Mouse (Mus musculus) forebrain, embryonic 11.5 days (tissue): ENCODE data around the gene Tfb2m. TPM values are rescaled to one million over a fixed set of nuclear protein-coding genes. Genes with fewer than 3 reads are reported as not detected.

Source experiments
- ATAC-seq: fragments of 200-750 bp; cut with Nextera tagmentation; replicated peaks from 2 replicates; pipeline ENCODE4 v1.8.0; 2017; ENCODE audit warnings: moderate TSS enrichment; ENCODE audit not compliant: low FRiP score
- DNase-seq: peaks from one replicate; pipeline ENCODE4 v3.0.0-alpha.2; 2017; ENCODE audit warnings: low spot score
- H3K27ac ChIP-seq: fragments of 300-500 bp; sonication (generic); 2 replicates; pipeline ENCODE4 v1.5.1; 2014; ENCODE audit warnings: low read depth, low read length
- H3K27me3 ChIP-seq: fragments of 300-500 bp; sonication (generic); 2 replicates; pipeline ENCODE4 v1.6.1; 2014; ENCODE audit warnings: mild to moderate bottlenecking, low read length, mixed read lengths; ENCODE audit not compliant: control insufficient read depth, insufficient read depth
- H3K36me3 ChIP-seq: fragments of 300-500 bp; sonication (generic); 2 replicates; pipeline ENCODE4 v1.6.1; 2014; ENCODE audit warnings: mild to moderate bottlenecking, low read length, moderate library complexity, mixed read lengths; ENCODE audit not compliant: control insufficient read depth, insufficient read depth
- H3K4me1 ChIP-seq: fragments of 300-500 bp; sonication (generic); replicated peaks from 2 replicates; pipeline ENCODE4 v1.6.1; 2014; ENCODE audit warnings: low read length, mixed read lengths; ENCODE audit not compliant: control insufficient read depth, insufficient read depth
- H3K4me2 ChIP-seq: fragments of 300-500 bp; sonication (generic); 2 replicates; pipeline ENCODE4 v1.6.1; 2014; ENCODE audit warnings: low read depth, mild to moderate bottlenecking, low read length, moderate library complexity, mixed read lengths; ENCODE audit not compliant: severe bottlenecking
- H3K4me3 ChIP-seq: fragments of 300-500 bp; sonication (generic); 2 replicates; pipeline ENCODE4 v1.5.1; 2014; ENCODE audit warnings: low read depth, low read length
- H3K9ac ChIP-seq: fragments of 300-500 bp; sonication (generic); 2 replicates; pipeline ENCODE4 v1.6.1; 2014; ENCODE audit warnings: low read length
- H3K9me3 ChIP-seq: fragments of 300-500 bp; sonication (generic); 2 replicates; pipeline ENCODE4 v1.6.1; 2016; ENCODE audit warnings: low read length, mixed read lengths; ENCODE audit not compliant: control insufficient read depth
- WGBS: fragments of 180-500 bp; shearing (Covaris S2); extraction: QIAGEN DNeasy Blood & Tissue Kit; methylation state at CpG from one replicate; pipeline ENCODE4 v1.1.7; 2014; 5-methylcytosine and 5-hydroxymethylcytosine counted together
- polyA plus RNA-seq: library from polyadenylated mRNA; unstranded; fragments of >200 nt; fragmentation: Nextera tagmentation; extraction: Ambion mirVana; gene quantifications from 2 replicates; pipeline ENCODE4 v1.2.1, GENCODE M21; 2014

Tfb2m gene
- polyA plus RNA-seq, 1 experiment from 2014 or later, result 25.1 TPM

GRCm38 (mm10) chr1:179553197-179553948, 7.3 kb upstream of the Tfb2m start:
- WGBS, result 83% methylated on average over 5 of the region's 5 CpGs
- no peak overlapping the region for H3K4me2 ChIP-seq
- no peak overlapping the region for H3K27ac ChIP-seq
- no peaks in the 10 kb centered on the region for H3K9me3 ChIP-seq
- H3K36me3 ChIP-seq, result no peaks in the 10 kb centered on the region
- H3K27me3 ChIP-seq, result no peaks in the 10 kb centered on the region
- H3K4me3 ChIP-seq, result no peak overlapping the region
- DNase-seq (no peak), ATAC-seq (no peak)
- no peaks in the 10 kb centered on the region for H3K4me1 ChIP-seq
- H3K9ac ChIP-seq, result no peak overlapping the region

- Histone ChIP-seq H3K9ac (no peak overlapping the region), H3K4me1 (no peaks in the 10 kb centered on the region), H3K9me3 (no peaks in the 10 kb centered on the region), H3K27me3 (no peaks in the 10 kb centered on the region), H3K4me3 (no peak overlapping the region), H3K27ac (no peak overlapping the region), H3K36me3 (no peaks in the 10 kb centered on the region), H3K4me2 (no peak overlapping the region)
- DNase-seq (no peak), ATAC-seq (no peak)
- WGBS, result 39% methylated on average over 7 of the region's 7 CpGs
Measured at GRCm38 (mm10) chr1:179552751-179553150, 6.7 kb upstream of the Tfb2m start.

- no peaks in the 10 kb centered on the region for H3K4me1 ChIP-seq
- WGBS, result 91% methylated on average over 4 of the region's 4 CpGs
- no peak for ATAC-seq
- no peak overlapping the region for H3K27ac ChIP-seq
- H3K4me3 ChIP-seq, result no peak overlapping the region
- no peaks in the 10 kb centered on the region for H3K9me3 ChIP-seq
- no peaks in the 10 kb centered on the region for H3K36me3 ChIP-seq
- H3K27me3 ChIP-seq, result no peaks in the 10 kb centered on the region
- no peak overlapping the region for H3K4me2 ChIP-seq
- H3K9ac ChIP-seq, result no peak overlapping the region
- no peak for DNase-seq
Measured at GRCm38 (mm10) chr1:179551921-179552320, 5.9 kb upstream of the Tfb2m start.

GRCm38 (mm10) chr1:179551336-179551735, 5.3 kb upstream of the Tfb2m start:
- no peak overlapping the region for H3K27ac ChIP-seq
- H3K9ac ChIP-seq, result no peak overlapping the region
- H3K36me3 ChIP-seq, result no peaks in the 10 kb centered on the region
- H3K4me1 ChIP-seq, result no peaks in the 10 kb centered on the region
- no peak for ATAC-seq
- 91% methylated on average over 3 of the region's 3 CpGs for WGBS
- no peak overlapping the region for H3K4me3 ChIP-seq
- H3K4me2 ChIP-seq, result no peak overlapping the region
- no peaks in the 10 kb centered on the region for H3K9me3 ChIP-seq
- no peaks in the 10 kb centered on the region for H3K27me3 ChIP-seq
- DNase-seq, result no peak

GRCm38 (mm10) chr1:179548996-179549752, 3.1 kb upstream of the Tfb2m start:
- no peaks in the 10 kb centered on the region for H3K27me3 ChIP-seq
- peaks cover 3% of the 10 kb centered on the region; the same call in 1 of the 2 replicates for H3K4me1 ChIP-seq
- H3K36me3 ChIP-seq, result no peaks in the 10 kb centered on the region
- ATAC-seq (no peak), DNase-seq (no peak)
- H3K9ac ChIP-seq, result no peak overlapping the region
- no peak overlapping the region for H3K27ac ChIP-seq
- WGBS, result 88% methylated on average over 5 of the region's 5 CpGs
- H3K4me2 ChIP-seq, result no peak overlapping the region
- H3K4me3 ChIP-seq, result no peak overlapping the region
- H3K9me3 ChIP-seq, result no peaks in the 10 kb centered on the region

GRCm38 (mm10) chr1:179548220-179548619, 2.2 kb upstream of the Tfb2m start:
- Histone ChIP-seq H3K9me3 (no peaks in the 10 kb centered on the region), H3K4me1 (peaks cover 3% of the 10 kb centered on the region; the same call in 1 of the 2 replicates), H3K27me3 (no peaks in the 10 kb centered on the region), H3K9ac (no peak overlapping the region), H3K36me3 (no peaks in the 10 kb centered on the region), H3K27ac (no peak overlapping the region), H3K4me2 (no peak overlapping the region), H3K4me3 (no peak overlapping the region)
- 87% methylated on average over 11 of the region's 11 CpGs for WGBS
- ATAC-seq (no peak), DNase-seq (no peak)

- no peaks in the 10 kb centered on the region for H3K36me3 ChIP-seq
- no peaks in the 10 kb centered on the region for H3K27me3 ChIP-seq
- H3K9me3 ChIP-seq, result no peaks in the 10 kb centered on the region
- WGBS, result 16% methylated on average over 5 of the region's 5 CpGs
- no peak for ATAC-seq
- H3K27ac ChIP-seq, result no peak overlapping the region
- H3K4me3 ChIP-seq, result peak overlapping the region; percentile 73
- H3K9ac ChIP-seq, result peak overlapping the region; percentile 72
- H3K4me1 ChIP-seq, result peaks cover 3% of the 10 kb centered on the region; the same call in 1 of the 2 replicates
- H3K4me2 ChIP-seq, result peak overlapping the region; percentile 62
- no peak for DNase-seq
Measured at GRCm38 (mm10) chr1:179547176-179547575, 1.1 kb upstream of the Tfb2m start.

GRCm38 (mm10) chr1:179546551-179546917, 467 bp upstream of the Tfb2m start:
- Histone ChIP-seq H3K27ac (peak overlapping the region; percentile 89), H3K36me3 (no peaks in the 10 kb centered on the region), H3K4me3 (peak overlapping the region; percentile 73), H3K4me1 (peaks cover 3% of the 10 kb centered on the region; the same call in 1 of the 2 replicates), H3K9me3 (no peaks in the 10 kb centered on the region), H3K9ac (peak overlapping the region; percentile 72), H3K4me2 (peak overlapping the region; percentile 62), H3K27me3 (no peaks in the 10 kb centered on the region)
- under 1% methylated on average over 42 of the region's 44 CpGs for WGBS
- DNase-seq, result no peak
- ATAC-seq, result peak; percentile 86
